8 mouse cellular contexts compared by ENCODE assay signal in the genomic region with DNA sequence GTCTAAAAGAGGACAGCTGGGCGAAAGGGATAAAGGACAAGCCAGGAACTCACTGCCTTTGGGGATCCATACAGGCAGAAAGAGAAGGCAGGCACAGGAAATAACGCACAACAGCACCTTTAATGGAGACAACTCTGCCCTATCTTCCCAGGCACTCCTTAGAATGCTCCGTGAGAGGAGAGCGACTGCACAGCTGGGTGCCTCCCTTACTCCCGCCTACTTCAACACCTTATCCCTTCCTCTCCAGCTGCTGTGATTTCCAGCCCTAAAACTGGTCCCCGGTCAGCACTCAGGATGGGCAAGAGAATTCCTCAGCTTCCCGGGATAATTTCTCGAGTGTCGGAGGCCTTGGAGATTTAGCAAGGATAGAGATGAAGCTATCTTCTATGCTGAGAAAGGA. TPM values are rescaled to one million over a fixed set of nuclear protein-coding genes. Genes with fewer than 3 reads are reported as not detected.
DNase-seq lines count a peak whose midpoint lies in the region; ATAC-seq lines count a peak whose summit lies in the region.

No protein-coding gene starts in this region.

- H3K4me2 ChIP-seq in heart, embryonic 11.5 days, result peak overlapping the region; percentile 61
- H3K4me2 ChIP-seq in lung, embryonic 15.5 days, result peak overlapping the region; percentile 47
- no peak overlapping the region for H3K4me2 ChIP-seq in hindbrain, embryonic 14.5 days (replicated peaks)
- H3K4me2 ChIP-seq in midbrain, embryonic 15.5 days, result peak overlapping the region; percentile 15; the same call in 1 of the 2 replicates

- no peak for DNase-seq in heart, adult 11 months
- DNase-seq in lung, postnatal 4 days, result no peak
- no peak for DNase-seq in hindbrain, embryonic 14.5 days (ENCODE audit: low spot score)
- DNase-seq in ovary, postnatal 10 days (ENCODE audit: low spot score), result no peak
- DNase-seq in spleen, postnatal 4 days (ENCODE audit: low spot score in 2 of 2), result no peak

- WGBS in heart, embryonic 11.5 days (ENCODE audit: insufficient replicate concordance), result 9% methylated on average over 9 of the region's 9 CpGs
- 23% methylated on average over 9 of the region's 9 CpGs for WGBS in lung, embryonic 15.5 days
- 27% methylated on average over 9 of the region's 9 CpGs for WGBS in hindbrain, embryonic 14.5 days
- 21% methylated on average over 9 of the region's 9 CpGs for WGBS in midbrain, embryonic 15.5 days

- no peaks in the 10 kb centered on the region for H3K36me3 ChIP-seq in heart, embryonic 11.5 days (ENCODE audit: control insufficient read depth, insufficient read depth, low read length)
- H3K36me3 ChIP-seq in lung, embryonic 15.5 days, result no peaks in the 10 kb centered on the region
- peaks cover 20% of the 10 kb centered on the region for H3K36me3 ChIP-seq in hindbrain, embryonic 14.5 days (replicated peaks; ENCODE audit: control insufficient read depth, insufficient read depth)
- H3K36me3 ChIP-seq in midbrain, embryonic 15.5 days (replicated peaks), result no peaks in the 10 kb centered on the region

- H3K27me3 ChIP-seq in heart, embryonic 11.5 days (ENCODE audit: control insufficient read depth, insufficient read depth, low read length), result peaks cover 42% of the 10 kb centered on the region
- peaks cover 34% of the 10 kb centered on the region for H3K27me3 ChIP-seq in lung, embryonic 15.5 days
- peaks cover 33% of the 10 kb centered on the region for H3K27me3 ChIP-seq in hindbrain, embryonic 14.5 days (ENCODE audit: control insufficient read depth, insufficient read depth, low read length)
- peaks cover 24% of the 10 kb centered on the region for H3K27me3 ChIP-seq in midbrain, embryonic 15.5 days (replicated peaks)

- H3K4me3 ChIP-seq in heart, embryonic 11.5 days (ENCODE audit: low read depth, low read length), result peak overlapping the region; percentile 30
- H3K4me3 ChIP-seq in lung, embryonic 15.5 days, result no peak overlapping the region
- H3K4me3 ChIP-seq in hindbrain, embryonic 14.5 days (replicated peaks; ENCODE audit: low read length), result no peak overlapping the region
- no peak overlapping the region for H3K4me3 ChIP-seq in midbrain, embryonic 15.5 days

- no peak overlapping the region for H3K9ac ChIP-seq in heart, embryonic 11.5 days (ENCODE audit: low read depth, low read length)
- H3K9ac ChIP-seq in lung, embryonic 15.5 days, result no peak overlapping the region
- H3K9ac ChIP-seq in hindbrain, embryonic 14.5 days, result peak overlapping the region; percentile 35; the same call in 1 of the 2 replicates
- no peak overlapping the region for H3K9ac ChIP-seq in midbrain, embryonic 15.5 days

- peaks cover 2% of the 10 kb centered on the region for H3K4me1 ChIP-seq in heart, embryonic 11.5 days (ENCODE audit: control insufficient read depth, insufficient read depth, low read length)
- H3K4me1 ChIP-seq in lung, embryonic 15.5 days, result peaks cover 19% of the 10 kb centered on the region
- H3K4me1 ChIP-seq in hindbrain, embryonic 14.5 days (replicated peaks; ENCODE audit: control insufficient read depth, insufficient read depth, low read length), result peaks cover 17% of the 10 kb centered on the region
- H3K4me1 ChIP-seq in midbrain, embryonic 15.5 days, result peaks cover 30% of the 10 kb centered on the region

- H3K27ac ChIP-seq in heart, embryonic 11.5 days (ENCODE audit: low read depth, low read length), result no peak overlapping the region
- no peak overlapping the region for H3K27ac ChIP-seq in lung, embryonic 15.5 days
- no peak overlapping the region for H3K27ac ChIP-seq in hindbrain, embryonic 14.5 days
- no peak overlapping the region for H3K27ac ChIP-seq in midbrain, embryonic 15.5 days

- no peak for ATAC-seq in heart, embryonic 11.5 days (replicated peaks; ENCODE audit: insufficient number of reproducible peaks, low FRiP score, low TSS enrichment)
- ATAC-seq in lung, embryonic 15.5 days (ENCODE audit: borderline replicate concordance, extremely low read depth, low FRiP score, low TSS enrichment), result no peak
- ATAC-seq in hindbrain, embryonic 14.5 days (ENCODE audit: low FRiP score), result no peak
- ATAC-seq in midbrain, embryonic 15.5 days (replicated peaks), result no peak

- no peaks in the 10 kb centered on the region for H3K9me3 ChIP-seq in heart, embryonic 11.5 days (replicated peaks; ENCODE audit: control insufficient read depth, low read length)
- no peaks in the 10 kb centered on the region for H3K9me3 ChIP-seq in lung, embryonic 15.5 days
- H3K9me3 ChIP-seq in hindbrain, embryonic 14.5 days (ENCODE audit: control insufficient read depth, low read length), result no peaks in the 10 kb centered on the region
- no peaks in the 10 kb centered on the region for H3K9me3 ChIP-seq in midbrain, embryonic 15.5 days

RNA-seq across cellular contexts. Expression of a gene that starts 8.9 kb away (rescaled TPM):
- polyA plus RNA-seq in heart, embryonic 11.5 days (2014; fragmentation: Nextera tagmentation; extraction: Ambion mirVana), result 4.1 and 4.6 TPM in 2 replicates
- polyA plus RNA-seq in lung, embryonic 15.5 days (2015; fragmentation: Nextera tagmentation; extraction: Ambion mirVana), result 12.6 and 14.1 TPM in 2 replicates
- polyA plus RNA-seq in hindbrain, embryonic 14.5 days (2014; fragmentation: Nextera tagmentation; extraction: Ambion mirVana), result 9.3 and 10.3 TPM in 2 replicates
- polyA plus RNA-seq in midbrain, embryonic 15.5 days (2015; fragmentation: Nextera tagmentation; extraction: Ambion mirVana), result 16.0 and 16.4 TPM in 2 replicates

RNA-seq across cellular contexts. Expression of a gene that starts 11.1 kb away (rescaled TPM):
- 83.0 and 83.4 TPM in 2 replicates for polyA plus RNA-seq in heart, embryonic 11.5 days (2014; fragmentation: Nextera tagmentation; extraction: Ambion mirVana)
- polyA plus RNA-seq in lung, embryonic 15.5 days (2015; fragmentation: Nextera tagmentation; extraction: Ambion mirVana), result 60.4 and 61.5 TPM in 2 replicates
- 87.3 and 88.5 TPM in 2 replicates for polyA plus RNA-seq in hindbrain, embryonic 14.5 days (2014; fragmentation: Nextera tagmentation; extraction: Ambion mirVana)
- 71.2 and 81.5 TPM in 2 replicates for polyA plus RNA-seq in midbrain, embryonic 15.5 days (2015; fragmentation: Nextera tagmentation; extraction: Ambion mirVana)

RNA-seq across cellular contexts. Expression of a gene that starts 15.8 kb away (rescaled TPM):
- 41.1 and 41.8 TPM in 2 replicates for polyA plus RNA-seq in heart, embryonic 11.5 days (2014; fragmentation: Nextera tagmentation; extraction: Ambion mirVana)
- polyA plus RNA-seq in lung, embryonic 15.5 days (2015; fragmentation: Nextera tagmentation; extraction: Ambion mirVana), result 56.1 and 58.4 TPM in 2 replicates
- polyA plus RNA-seq in hindbrain, embryonic 14.5 days (2014; fragmentation: Nextera tagmentation; extraction: Ambion mirVana), result 26.9 and 27.6 TPM in 2 replicates
- polyA plus RNA-seq in midbrain, embryonic 15.5 days (2015; fragmentation: Nextera tagmentation; extraction: Ambion mirVana), result 23.9 and 27.0 TPM in 2 replicates

RNA-seq across cellular contexts. Expression of a gene that starts 16.1 kb away (rescaled TPM):
- polyA plus RNA-seq in heart, embryonic 11.5 days (2014; fragmentation: Nextera tagmentation; extraction: Ambion mirVana), result 1.2 and 1.7 TPM in 2 replicates
- polyA plus RNA-seq in lung, embryonic 15.5 days (2015; fragmentation: Nextera tagmentation; extraction: Ambion mirVana), result 5.0 and 5.8 TPM in 2 replicates
- polyA plus RNA-seq in hindbrain, embryonic 14.5 days (2014; fragmentation: Nextera tagmentation; extraction: Ambion mirVana), result 11.5 and 11.8 TPM in 2 replicates
- polyA plus RNA-seq in midbrain, embryonic 15.5 days (2015; fragmentation: Nextera tagmentation; extraction: Ambion mirVana), result 10.6 and 11.3 TPM in 2 replicates

RNA-seq across cellular contexts. Expression of a gene that starts 35.9 kb away (rescaled TPM):
- 30.3 and 31.2 TPM in 2 replicates for polyA plus RNA-seq in heart, embryonic 11.5 days (2014; fragmentation: Nextera tagmentation; extraction: Ambion mirVana)
- 22.6 and 27.0 TPM in 2 replicates for polyA plus RNA-seq in lung, embryonic 15.5 days (2015; fragmentation: Nextera tagmentation; extraction: Ambion mirVana)
- 32.1 and 39.7 TPM in 2 replicates for polyA plus RNA-seq in hindbrain, embryonic 14.5 days (2014; fragmentation: Nextera tagmentation; extraction: Ambion mirVana)
- polyA plus RNA-seq in midbrain, embryonic 15.5 days (2015; fragmentation: Nextera tagmentation; extraction: Ambion mirVana), result 36.5 and 37.5 TPM in 2 replicates
